Mouse (Mus musculus) urinary bladder, adult 18-20 months (tissue): ENCODE data around the gene Ifi211.
"Not testable (repeated sequence)": the region's sequence is repeated elsewhere in the genome, so short reads cannot be mapped to it uniquely, and the experiment has no call there.

Experiments used
- DNase-seq, 2 experiments: peaks; one replicate each; pipeline ENCODE4 v3.0.0; 2022; ENCODE audit warnings: low spot score in 2 of 2, mixed read lengths in 2 of 2

Ifi211 gene

GRCm38 (mm10) chr1:173879225-173879987, 33.4 kb downstream of the Ifi211 start:
- DNase-seq, result not testable (repeated sequence)

GRCm38 (mm10) chr1:173878264-173878663, 34.6 kb downstream of the Ifi211 start:
- DNase-seq, result not testable (repeated sequence)

DNA sequence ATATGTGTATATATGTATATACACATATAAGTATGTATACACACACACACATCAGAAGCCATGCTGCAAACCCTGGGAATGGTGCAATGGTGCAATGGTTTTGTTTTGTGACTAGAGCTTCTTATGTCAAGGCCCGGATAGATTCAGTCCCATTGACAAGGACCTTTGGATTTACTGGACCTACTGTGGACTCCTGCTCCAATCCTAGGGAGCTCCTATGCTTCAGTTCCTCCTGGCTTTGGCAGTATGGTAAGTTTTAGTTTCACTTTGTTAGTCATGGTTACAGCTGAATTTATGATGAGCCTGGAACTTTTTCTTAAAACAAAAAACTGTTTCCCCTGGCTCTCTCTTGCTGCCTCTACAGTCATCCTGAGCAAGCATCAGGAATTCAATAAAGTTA, 35.7 kb downstream of the Ifi211 start:
- DNase-seq, result not testable (repeated sequence)

- DNase-seq, result not testable (repeated sequence)
Observed at GRCm38 (mm10) chr1:173868586-173868985, 44.3 kb downstream of the Ifi211 start.

DNA sequence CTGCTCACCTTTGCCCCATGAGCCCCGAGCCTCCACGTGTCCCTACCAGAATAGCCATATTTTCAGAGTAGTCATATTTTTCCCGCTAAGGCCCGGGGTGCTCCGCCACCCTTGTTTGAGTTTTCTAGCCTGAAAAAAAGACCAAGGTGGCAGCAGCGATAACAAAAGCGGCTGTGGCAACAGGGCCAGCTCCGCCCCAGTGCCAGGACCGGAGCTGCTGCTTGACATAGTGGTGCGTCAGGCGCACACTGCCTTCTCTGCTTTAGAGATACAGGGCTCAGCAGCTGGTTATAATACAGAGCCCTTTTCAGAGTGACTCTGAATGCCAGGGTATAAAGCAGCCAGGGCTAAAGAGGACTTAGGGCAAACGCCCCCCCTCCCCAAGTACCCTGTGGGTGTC, 46.3 kb downstream of the Ifi211 start:
- no peak for DNase-seq

DNA sequence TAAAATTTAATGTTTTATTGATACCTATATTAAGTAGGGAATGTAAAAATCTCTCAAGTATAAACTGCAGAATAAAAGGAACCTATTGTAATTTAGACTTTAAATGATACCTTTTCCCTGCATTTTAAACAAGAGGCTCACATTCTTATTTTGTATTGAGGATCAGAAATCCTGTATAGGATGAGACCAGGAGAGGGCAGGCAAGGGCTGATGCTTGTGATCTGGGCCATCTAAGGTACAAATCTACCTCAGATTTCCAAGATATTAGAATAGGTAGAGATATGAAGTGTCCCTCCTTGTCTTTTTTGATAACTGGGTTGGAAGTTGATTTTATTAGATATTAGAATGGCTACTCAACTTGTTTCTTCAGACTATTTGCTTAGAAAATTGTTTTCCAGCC, 59.1 kb downstream of the Ifi211 start:
- DNase-seq, result not testable (repeated sequence)

GRCm38 (mm10) chr1:173852853-173853252, 60.0 kb downstream of the Ifi211 start:
- not testable (repeated sequence) for DNase-seq
